ENCODE assay signal across 24 mouse cellular contexts in the genomic region with DNA sequence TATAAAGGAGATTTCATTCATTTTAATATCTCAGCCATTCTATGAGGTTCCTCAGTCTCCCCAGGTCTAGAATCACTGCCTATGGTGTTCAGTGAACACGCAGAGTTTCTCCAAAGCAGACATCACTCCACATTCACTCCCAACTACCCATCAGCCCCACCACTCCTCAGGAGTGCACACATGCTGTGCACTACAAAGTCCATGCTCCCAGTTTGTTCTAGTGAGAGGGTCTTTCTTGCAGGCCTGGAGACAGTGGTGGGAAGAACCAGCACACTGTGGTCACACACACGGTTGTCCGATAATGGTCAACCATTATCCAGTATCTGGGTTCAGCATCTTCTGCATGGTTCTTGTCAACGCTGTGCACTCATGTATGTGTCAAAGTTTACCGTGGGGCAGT. TPM values are rescaled to one million over a fixed set of nuclear protein-coding genes. Genes with fewer than 3 reads are reported as not detected.
"Had no signal": no experiment of that assay in that cellular context is flagged by ENCODE, and none has a peak within 500 bp of the region (broad histone marks: within the 10 kb centered on the region; RNA-seq: fewer than 3 reads in every experiment).

No protein-coding gene starts in this region.

- H3K36me3 ChIP-seq: neural tube, embryonic 13.5 days; neural tube, embryonic 15.5 days; stomach, embryonic 15.5 days had no signal

- H3K9ac ChIP-seq: neural tube, embryonic 13.5 days; neural tube, embryonic 15.5 days; stomach, embryonic 15.5 days had no signal

- H3K27me3 ChIP-seq: neural tube, embryonic 13.5 days; neural tube, embryonic 15.5 days; stomach, embryonic 15.5 days had no signal

- H3K4me1 ChIP-seq: neural tube, embryonic 13.5 days; neural tube, embryonic 15.5 days; stomach, embryonic 15.5 days had no signal

- H3K27ac ChIP-seq: neural tube, embryonic 13.5 days; neural tube, embryonic 15.5 days; stomach, embryonic 15.5 days; stomach, postnatal 0 days had no signal

- DNase-seq: retina, postnatal 1 day; right cerebral cortex, adult 18-20 months; right cerebral cortex, postnatal 14 days; right cerebral cortex, postnatal 25 days; right cerebral cortex, postnatal 4 days; spleen, adult 18-20 months; thymus, adult 18-20 months; thymus, adult 2 months; thymus, postnatal 14 days; thymus, postnatal 25 days; thymus, postnatal 36 days; thymus, postnatal 4 days had no signal

- H3K4me3 ChIP-seq: neural tube, embryonic 13.5 days; neural tube, embryonic 15.5 days; stomach, embryonic 15.5 days had no signal

- H3K9me3 ChIP-seq: stomach, embryonic 15.5 days had no signal

- H3K4me2 ChIP-seq: neural tube, embryonic 13.5 days; neural tube, embryonic 15.5 days; stomach, embryonic 15.5 days had no signal

RNA-seq across cellular contexts. Expression of gene Oas1d, which starts 12.3 kb away (rescaled TPM):
- total RNA-seq: neutrophil, adult 5-6 weeks had no signal
- polyA plus RNA-seq: neural tube, embryonic 13.5 days; neural tube, embryonic 14.5 days; neural tube, embryonic 15.5 days; spleen, adult 2 months; stomach, embryonic 14.5 days; stomach, embryonic 15.5 days; stomach, embryonic 16.5 days; testis, adult 2 months; urinary bladder, adult 2 months had no signal

RNA-seq across cellular contexts. Expression of gene Oas1g, which starts 14.6 kb away (rescaled TPM):
- polyA plus RNA-seq: neural tube, embryonic 14.5 days; testis, adult 2 months had no signal

RNA-seq across cellular contexts. Expression of gene Oas1h, which starts 40.8 kb away (rescaled TPM):
- total RNA-seq: neutrophil, adult 5-6 weeks had no signal
- polyA plus RNA-seq: neural tube, embryonic 13.5 days; neural tube, embryonic 14.5 days; neural tube, embryonic 15.5 days; small intestine, adult 2 months; spleen, adult 2 months; stomach, embryonic 14.5 days; stomach, embryonic 15.5 days; stomach, embryonic 16.5 days; stomach, postnatal 0 days; testis, adult 2 months; urinary bladder, adult 2 months had no signal

RNA-seq across cellular contexts. Expression of gene Oas1f, which starts 54.9 kb away (rescaled TPM):
- total RNA-seq: neutrophil, adult 5-6 weeks had no signal
- polyA plus RNA-seq: neural tube, embryonic 13.5 days; neural tube, embryonic 14.5 days; neural tube, embryonic 15.5 days; spleen, adult 2 months; stomach, embryonic 15.5 days; stomach, embryonic 16.5 days; stomach, postnatal 0 days; testis, adult 2 months had no signal
